Mouse (Mus musculus): ENCODE results near the gene BC005537.

DNA sequence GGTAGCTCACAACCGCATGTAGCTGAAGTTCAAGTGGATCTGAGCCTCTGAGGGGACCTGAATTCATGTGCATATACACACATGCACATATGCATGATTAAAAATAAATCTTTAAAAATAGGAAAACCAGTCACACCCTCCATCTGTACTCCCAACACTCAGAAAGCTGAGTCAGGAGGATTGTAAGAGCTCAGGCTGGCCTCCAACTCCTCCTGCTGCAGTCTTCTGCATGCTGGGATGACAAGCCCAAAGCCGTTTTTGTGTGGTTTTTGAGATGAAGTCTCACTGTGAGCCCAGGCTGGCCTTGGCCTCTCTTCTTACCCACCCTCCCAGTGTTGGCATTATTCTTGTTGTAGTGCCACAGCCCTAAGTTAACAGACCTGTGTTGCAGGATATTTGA is 23.4 kb upstream of the BC005537 start:
- TF ChIP-seq POLR2A (IDR thresholded peaks at IDR 0.05; ENCODE audit: borderline replicate concordance, extremely low read depth, insufficient read depth, insufficient read length, poor library complexity, severe bottlenecking) (no peak), CTCF (IDR thresholded peaks at IDR 0.05; ENCODE audit: borderline replicate concordance, extremely low read depth, insufficient read depth, insufficient read length) (no peak)

Measured in brain, embryonic 14.5 days (tissue).